Mouse (Mus musculus): ENCODE data around the gene Bach2. TPM values are rescaled to one million over a fixed set of nuclear protein-coding genes. Genes with fewer than 3 reads are reported as not detected.

Gene Bach2
- polyA plus RNA-seq, 1 experiment from 2014 or later, result 5.9 TPM

DNA sequence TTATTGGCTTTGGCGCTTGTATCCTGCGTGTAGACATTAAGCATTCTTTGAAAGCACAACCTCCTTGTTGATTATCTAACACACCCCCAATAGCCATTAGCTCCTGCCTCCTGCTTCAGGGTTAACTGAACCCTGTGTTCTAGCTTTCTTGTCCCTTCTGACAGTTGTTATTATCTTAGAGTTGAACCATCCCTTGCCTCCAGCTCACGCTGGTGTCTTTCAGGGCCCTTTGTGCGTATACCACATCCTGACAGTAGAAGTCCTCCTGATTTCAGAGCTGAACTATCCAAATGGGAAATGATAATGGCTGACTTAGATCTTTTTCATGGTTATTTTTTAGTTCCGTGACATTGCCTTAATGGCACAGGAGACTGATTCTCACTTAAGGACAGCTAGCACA, 110.8 kb downstream of the Bach2 start:
- DNase-seq (ENCODE audit: low spot score) (no peak), ATAC-seq (replicated peaks; ENCODE audit: low FRiP score, low read depth) (no peak)
- no peak overlapping the region for H3K4me3 ChIP-seq (replicated peaks; ENCODE audit: low read depth, low read length)
- H3K4me1 ChIP-seq (replicated peaks; ENCODE audit: insufficient read depth, low read length), result peaks cover 12% of the 10 kb centered on the region; the same call in 1 of the 2 replicates
- no peaks in the 10 kb centered on the region for H3K36me3 ChIP-seq (ENCODE audit: insufficient read depth, low read length)
- H3K4me2 ChIP-seq (ENCODE audit: low read length), result no peak overlapping the region
- 92% methylated on average over 5 of the region's 5 CpGs for WGBS
- no peaks in the 10 kb centered on the region for H3K27me3 ChIP-seq (ENCODE audit: insufficient read depth, low read length)
- no peaks in the 10 kb centered on the region for H3K9me3 ChIP-seq (replicated peaks; ENCODE audit: low read length)
- H3K9ac ChIP-seq (ENCODE audit: low read depth, low read length), result no peak overlapping the region
- H3K27ac ChIP-seq, result no peak overlapping the region
- TF ChIP-seq CTCF (IDR thresholded peaks at IDR 0.05; ENCODE audit: low read depth), result no peak

DNA sequence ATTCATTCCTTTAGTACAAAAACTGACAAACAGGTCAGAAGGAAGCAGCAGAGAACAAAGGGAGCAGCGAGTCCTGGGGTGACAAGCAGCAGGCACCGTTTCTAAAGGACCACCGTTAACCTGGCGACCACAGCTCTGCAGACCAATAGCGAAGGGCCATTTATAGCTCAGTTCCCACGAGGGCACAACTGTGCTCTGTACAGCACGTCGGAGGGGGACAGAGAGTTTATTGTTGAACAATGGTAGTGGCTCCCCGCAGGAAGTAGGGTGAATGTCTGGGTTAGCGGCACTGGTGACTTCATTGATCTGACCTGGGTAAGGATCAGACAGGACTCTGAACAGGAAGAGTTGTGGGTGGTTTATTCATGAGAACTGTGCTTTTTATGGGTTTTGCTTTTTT, 112.6 kb downstream of the Bach2 start:
- WGBS, result 38% methylated on average over 10 of the region's 10 CpGs
- no peak overlapping the region for H3K27ac ChIP-seq
- no peaks in the 10 kb centered on the region for H3K9me3 ChIP-seq (replicated peaks; ENCODE audit: low read length)
- H3K4me2 ChIP-seq (ENCODE audit: low read length), result no peak overlapping the region
- H3K9ac ChIP-seq (ENCODE audit: low read depth, low read length), result no peak overlapping the region
- DNase-seq (ENCODE audit: low spot score) (no peak), ATAC-seq (replicated peaks; ENCODE audit: low FRiP score, low read depth) (no peak)
- no peaks in the 10 kb centered on the region for H3K36me3 ChIP-seq (ENCODE audit: insufficient read depth, low read length)
- no peaks in the 10 kb centered on the region for H3K27me3 ChIP-seq (ENCODE audit: insufficient read depth, low read length)
- no peak for TF ChIP-seq CTCF (IDR thresholded peaks at IDR 0.05; ENCODE audit: low read depth)
- no peak overlapping the region for H3K4me3 ChIP-seq (replicated peaks; ENCODE audit: low read depth, low read length)
- peaks cover 12% of the 10 kb centered on the region; the same call in 1 of the 2 replicates for H3K4me1 ChIP-seq (replicated peaks; ENCODE audit: insufficient read depth, low read length)

DNA sequence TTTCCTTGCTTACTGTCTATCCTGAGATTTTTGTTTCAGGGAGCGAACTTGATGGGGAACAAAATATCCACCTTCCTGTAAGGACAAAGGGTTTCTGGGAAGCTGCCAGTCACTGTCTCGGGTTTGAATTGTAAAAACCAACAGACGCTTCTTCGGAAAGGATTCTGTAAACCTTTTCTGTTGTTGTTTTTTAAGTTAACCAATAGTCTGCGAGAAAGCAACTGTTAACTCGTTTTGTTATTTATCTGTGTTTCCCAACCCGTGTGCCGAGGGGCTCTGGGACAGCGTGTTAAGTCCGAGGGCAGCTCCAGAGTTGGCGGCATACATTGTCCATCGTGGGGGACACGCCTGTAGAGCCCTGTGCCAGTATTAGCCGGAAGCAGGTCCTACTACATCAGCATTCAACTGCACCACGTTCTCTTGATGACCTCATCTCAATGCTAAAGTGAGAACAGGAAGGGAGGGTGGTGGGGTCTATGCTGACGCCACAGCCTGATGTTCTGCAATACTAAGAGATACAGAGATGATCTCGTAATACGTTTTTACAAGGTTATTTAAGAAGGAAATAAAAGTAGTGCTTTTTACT, 113.2 kb downstream of the Bach2 start:
- no peak overlapping the region for H3K4me3 ChIP-seq (replicated peaks; ENCODE audit: low read depth, low read length)
- no peak for TF ChIP-seq CTCF (IDR thresholded peaks at IDR 0.05; ENCODE audit: low read depth)
- no peaks in the 10 kb centered on the region for H3K9me3 ChIP-seq (replicated peaks; ENCODE audit: low read length)
- ATAC-seq (replicated peaks; ENCODE audit: low FRiP score, low read depth) (no peak), DNase-seq (ENCODE audit: low spot score) (no peak)
- no peak overlapping the region for H3K4me2 ChIP-seq (ENCODE audit: low read length)
- no peaks in the 10 kb centered on the region for H3K36me3 ChIP-seq (ENCODE audit: insufficient read depth, low read length)
- H3K4me1 ChIP-seq (replicated peaks; ENCODE audit: insufficient read depth, low read length), result peaks cover 12% of the 10 kb centered on the region; the same call in 1 of the 2 replicates
- H3K9ac ChIP-seq (ENCODE audit: low read depth, low read length), result no peak overlapping the region
- H3K27ac ChIP-seq, result no peak overlapping the region
- 67% methylated on average over 18 of the region's 18 CpGs for WGBS
- H3K27me3 ChIP-seq (ENCODE audit: insufficient read depth, low read length), result no peaks in the 10 kb centered on the region

DNA sequence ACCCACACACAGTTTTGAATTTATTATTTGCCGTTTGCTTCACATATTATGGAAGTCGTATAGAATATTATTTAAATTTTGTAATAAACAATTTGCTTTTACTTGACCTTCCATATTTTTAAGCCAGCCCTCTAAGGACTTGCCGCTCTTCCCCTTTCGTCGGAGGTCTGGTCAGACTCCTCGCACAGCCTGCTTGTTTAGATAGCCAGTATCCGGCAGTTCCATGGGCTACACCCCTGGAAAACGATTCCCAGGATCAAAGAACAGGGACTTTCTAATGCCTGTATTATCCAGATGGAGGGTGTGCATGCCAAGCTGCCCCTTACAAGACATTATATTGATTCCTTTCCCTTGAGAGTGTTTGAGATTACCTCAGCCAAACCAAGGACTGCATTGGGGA, 113.8 kb downstream of the Bach2 start:
- H3K4me2 ChIP-seq (ENCODE audit: low read length), result no peak overlapping the region

DNA sequence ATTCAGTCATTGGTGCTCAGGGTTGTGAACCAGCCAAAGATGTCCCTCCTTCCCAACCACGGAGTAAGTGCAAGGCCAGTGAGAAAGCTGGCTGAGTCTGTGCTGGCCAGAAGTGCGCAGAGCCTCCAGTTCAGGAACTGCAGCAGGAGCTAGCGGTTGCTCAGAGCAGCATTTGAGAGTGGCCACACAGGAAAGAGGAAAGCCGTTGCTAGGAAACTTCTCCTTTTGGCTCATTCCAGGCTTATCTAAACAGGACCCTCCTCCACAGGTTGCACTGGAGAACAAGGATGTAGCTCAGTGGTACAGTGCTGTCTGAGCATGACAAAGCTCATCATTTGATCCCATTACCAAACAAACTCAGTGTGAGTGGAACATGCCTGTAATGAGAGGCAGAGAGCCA, 114.2 kb downstream of the Bach2 start:
- Histone ChIP-seq H3K27me3 (ENCODE audit: insufficient read depth, low read length) (no peaks in the 10 kb centered on the region), H3K27ac (0 out of 2 replicates have a peak overlapping the region, but pooled peaks have one; percentile 40), H3K9ac (ENCODE audit: low read depth, low read length) (no peak overlapping the region), H3K9me3 (replicated peaks; ENCODE audit: low read length) (no peaks in the 10 kb centered on the region), H3K4me3 (replicated peaks; ENCODE audit: low read depth, low read length) (no peak overlapping the region), H3K4me1 (replicated peaks; ENCODE audit: insufficient read depth, low read length) (peaks cover 9% of the 10 kb centered on the region; the same call in 1 of the 2 replicates), H3K4me2 (ENCODE audit: low read length) (no peak overlapping the region), H3K36me3 (ENCODE audit: insufficient read depth, low read length) (no peaks in the 10 kb centered on the region)
- ATAC-seq (replicated peaks; ENCODE audit: low FRiP score, low read depth) (no peak), DNase-seq (ENCODE audit: low spot score) (peak; percentile 60)
- WGBS, result 21% methylated on average over 4 of the region's 4 CpGs
- no peak for TF ChIP-seq CTCF (IDR thresholded peaks at IDR 0.05; ENCODE audit: low read depth)

More for the DNA sequence above, 113.8 kb downstream of the Bach2 start:
- TF ChIP-seq CTCF (IDR thresholded peaks at IDR 0.05; ENCODE audit: low read depth), result no peak
- 48% methylated on average over 8 of the region's 8 CpGs for WGBS
- no peaks in the 10 kb centered on the region for H3K9me3 ChIP-seq (replicated peaks; ENCODE audit: low read length)
- H3K27me3 ChIP-seq (ENCODE audit: insufficient read depth, low read length), result no peaks in the 10 kb centered on the region
- ATAC-seq (replicated peaks; ENCODE audit: low FRiP score, low read depth) (no peak), DNase-seq (ENCODE audit: low spot score) (no peak)
- 0 out of 2 replicates have a peak overlapping the region, but pooled peaks have one; percentile 40 for H3K27ac ChIP-seq
- peaks cover 10% of the 10 kb centered on the region; the same call in 1 of the 2 replicates for H3K4me1 ChIP-seq (replicated peaks; ENCODE audit: insufficient read depth, low read length)
- no peaks in the 10 kb centered on the region for H3K36me3 ChIP-seq (ENCODE audit: insufficient read depth, low read length)
- no peak overlapping the region for H3K4me3 ChIP-seq (replicated peaks; ENCODE audit: low read depth, low read length)
- no peak overlapping the region for H3K9ac ChIP-seq (ENCODE audit: low read depth, low read length)

DNA sequence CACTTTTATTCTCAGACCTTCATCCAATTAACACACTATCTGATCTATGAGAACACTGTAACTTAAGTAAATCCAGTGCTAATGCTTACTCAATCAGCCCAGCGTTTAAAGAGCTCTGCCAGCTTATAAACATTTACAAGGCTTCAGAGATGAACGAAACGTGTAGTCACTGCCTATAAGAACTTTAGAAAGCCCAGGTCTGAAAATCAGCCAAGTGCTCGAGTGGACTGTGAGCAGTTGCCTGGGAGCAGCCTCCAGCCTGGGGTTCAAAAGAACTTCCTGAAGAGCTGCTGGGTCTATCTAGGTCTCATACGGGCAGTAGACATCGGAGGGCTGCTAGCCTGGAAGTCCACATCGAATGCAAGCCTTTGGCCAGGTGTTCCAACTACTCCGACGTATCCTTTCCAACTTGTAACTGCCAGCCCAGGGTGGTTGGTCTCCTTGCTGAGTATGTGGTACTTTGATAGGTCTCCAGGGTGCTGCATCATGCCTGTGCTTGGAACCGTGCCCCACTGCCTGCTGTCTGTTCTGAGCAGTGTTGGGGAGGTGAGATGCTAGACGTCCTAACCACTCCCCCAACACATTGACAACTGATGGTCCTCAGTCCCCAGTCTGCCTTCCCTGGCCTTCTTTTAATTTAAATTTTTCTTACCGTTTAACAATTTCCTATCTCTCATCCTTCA, 117.5 kb downstream of the Bach2 start:
- no peak overlapping the region for H3K4me2 ChIP-seq (ENCODE audit: low read length)
- no peaks in the 10 kb centered on the region for H3K9me3 ChIP-seq (replicated peaks; ENCODE audit: low read length)
- no peak overlapping the region for H3K27ac ChIP-seq
- 68% methylated on average over 12 of the region's 12 CpGs for WGBS
- no peaks in the 10 kb centered on the region for H3K36me3 ChIP-seq (ENCODE audit: insufficient read depth, low read length)
- H3K4me1 ChIP-seq (replicated peaks; ENCODE audit: insufficient read depth, low read length), result peaks cover 19% of the 10 kb centered on the region; the same call in 1 of the 2 replicates
- no peak overlapping the region for H3K9ac ChIP-seq (ENCODE audit: low read depth, low read length)
- no peak overlapping the region for H3K4me3 ChIP-seq (replicated peaks; ENCODE audit: low read depth, low read length)
- no peak for DNase-seq (ENCODE audit: low spot score)
- H3K27me3 ChIP-seq (ENCODE audit: insufficient read depth, low read length), result no peaks in the 10 kb centered on the region
- ATAC-seq (replicated peaks; ENCODE audit: low FRiP score, low read depth), result no peak
- TF ChIP-seq CTCF (IDR thresholded peaks at IDR 0.05; ENCODE audit: low read depth), result no peak
